Mouse (Mus musculus) liver, embryonic 11.5 days (tissue): ENCODE results near the gene Fuk. TPM values are rescaled to one million over a fixed set of nuclear protein-coding genes. Genes with fewer than 3 reads are reported as not detected.
"Not testable (repeated sequence)": the region's sequence is repeated elsewhere in the genome, so short reads cannot be mapped to it uniquely, and the experiment has no call there.

ENCODE experiments used
- ATAC-seq: fragments of 200-750 bp; cut with Nextera tagmentation; replicated peaks from 2 replicates; pipeline ENCODE4 v1.8.0; 2017; ENCODE audit warnings: moderate number of reproducible peaks, mild to moderate bottlenecking, moderate TSS enrichment, moderate library complexity; ENCODE audit not compliant: low FRiP score
- DNase-seq: peaks from one replicate; pipeline ENCODE4 v3.0.0-alpha.2; 2017; ENCODE audit warnings: low spot score
- H3K27ac ChIP-seq: fragments of 300-500 bp; sonication (generic); 2 replicates; pipeline ENCODE4 v1.5.1; 2014; ENCODE audit warnings: mild to moderate bottlenecking, low read depth, low read length, control low read depth
- H3K27me3 ChIP-seq: fragments of 300-500 bp; sonication (generic); replicated peaks from 2 replicates; pipeline ENCODE4 v1.6.1; 2014; ENCODE audit warnings: low read length, mixed read lengths; ENCODE audit not compliant: control insufficient read depth, insufficient read depth
- H3K36me3 ChIP-seq: fragments of 300-500 bp; sonication (generic); 2 replicates; pipeline ENCODE4 v1.6.1; 2014; ENCODE audit warnings: mild to moderate bottlenecking, low read length, moderate library complexity, mixed read lengths; ENCODE audit not compliant: control insufficient read depth, insufficient read depth
- H3K4me1 ChIP-seq: fragments of 300-500 bp; sonication (generic); replicated peaks from 2 replicates; pipeline ENCODE4 v1.6.1; 2014; ENCODE audit warnings: low read length, mixed read lengths; ENCODE audit not compliant: control insufficient read depth, insufficient read depth
- H3K4me2 ChIP-seq: fragments of 300-500 bp; sonication (generic); 2 replicates; pipeline ENCODE4 v1.6.1; 2014; ENCODE audit warnings: mild to moderate bottlenecking, control low read depth, moderate library complexity
- H3K4me3 ChIP-seq: fragments of 300-500 bp; sonication (generic); 2 replicates; pipeline ENCODE4 v1.5.1; 2014; ENCODE audit warnings: low read depth, low read length, control low read depth
- H3K9ac ChIP-seq: fragments of 300-500 bp; sonication (generic); 2 replicates; pipeline ENCODE4 v1.6.1; 2014; ENCODE audit warnings: low read depth, low read length, control low read depth
- H3K9me3 ChIP-seq: fragments of 300-500 bp; sonication (generic); 2 replicates; pipeline ENCODE4 v1.6.1; 2016; ENCODE audit warnings: low read length, inconsistent platforms, mixed read lengths; ENCODE audit not compliant: control insufficient read depth
- WGBS: fragments of 180-500 bp; shearing (Covaris S2); extraction: QIAGEN DNeasy Blood & Tissue Kit; methylation state at CpG from one replicate; pipeline ENCODE4 v1.1.7; 2014; 5-methylcytosine and 5-hydroxymethylcytosine counted together
- polyA plus RNA-seq: library from polyadenylated mRNA; unstranded; fragments of >200 nt; fragmentation: Nextera tagmentation; extraction: Ambion mirVana; gene quantifications from 2 replicates; pipeline ENCODE4 v1.2.1, GENCODE M21; 2014

The Fuk gene
- polyA plus RNA-seq, 1 experiment from 2014 or later = 9.0 TPM

GRCm38 (mm10) chr8:110883824-110884223 lies 18.5 kb downstream of the Fuk start:
- 96% methylated on average over 18 of the region's 18 CpGs for WGBS
- H3K9me3 ChIP-seq = no peaks in the 10 kb centered on the region
- H3K4me1 ChIP-seq = no peaks in the 10 kb centered on the region
- no peak overlapping the region for H3K4me3 ChIP-seq
- ATAC-seq = no peak
- H3K27ac ChIP-seq = no peak overlapping the region
- peaks cover 44% of the 10 kb centered on the region for H3K36me3 ChIP-seq
- no peak for DNase-seq
- H3K27me3 ChIP-seq = no peaks in the 10 kb centered on the region
- no peak overlapping the region for H3K9ac ChIP-seq
- no peak overlapping the region for H3K4me2 ChIP-seq

DNA sequence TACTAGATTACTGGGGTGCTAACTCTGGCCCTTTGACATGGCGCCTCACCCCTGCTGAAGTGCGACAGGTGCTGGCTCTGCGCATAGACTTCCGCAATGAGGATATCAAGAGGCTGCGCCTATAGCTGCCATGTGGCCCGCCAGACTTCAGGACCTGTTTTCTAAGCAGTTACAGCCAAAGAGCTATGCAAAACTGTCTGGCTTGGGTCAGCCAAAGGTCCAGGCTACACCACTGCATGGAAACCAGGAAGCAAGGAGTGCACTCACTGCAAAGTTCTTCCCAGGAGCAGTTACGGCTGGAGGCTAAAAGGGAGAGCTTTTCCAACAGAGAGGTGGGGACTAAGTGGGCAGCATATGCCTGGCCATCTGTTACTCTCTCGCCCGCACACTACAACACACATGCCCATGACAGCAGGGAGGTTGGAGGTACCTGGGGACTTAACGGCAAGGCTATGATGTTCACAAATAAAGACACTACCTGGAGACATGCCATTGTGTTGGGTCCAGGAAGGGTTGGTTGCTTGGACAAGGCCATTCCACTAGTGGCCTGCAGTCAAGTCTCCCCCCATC lies 20.5 kb downstream of the Fuk start:
- Histone ChIP-seq H3K9me3 (no peaks in the 10 kb centered on the region), H3K4me1 (peaks cover 4% of the 10 kb centered on the region; the same call in 1 of the 2 replicates), H3K27me3 (no peaks in the 10 kb centered on the region), H3K4me3 (no peak overlapping the region), H3K36me3 (peaks cover 51% of the 10 kb centered on the region), H3K27ac (no peak overlapping the region), H3K9ac (no peak overlapping the region), H3K4me2 (no peak overlapping the region)
- 94% methylated on average over 10 of the region's 10 CpGs for WGBS
- DNase-seq (no peak), ATAC-seq (no peak)

DNA sequence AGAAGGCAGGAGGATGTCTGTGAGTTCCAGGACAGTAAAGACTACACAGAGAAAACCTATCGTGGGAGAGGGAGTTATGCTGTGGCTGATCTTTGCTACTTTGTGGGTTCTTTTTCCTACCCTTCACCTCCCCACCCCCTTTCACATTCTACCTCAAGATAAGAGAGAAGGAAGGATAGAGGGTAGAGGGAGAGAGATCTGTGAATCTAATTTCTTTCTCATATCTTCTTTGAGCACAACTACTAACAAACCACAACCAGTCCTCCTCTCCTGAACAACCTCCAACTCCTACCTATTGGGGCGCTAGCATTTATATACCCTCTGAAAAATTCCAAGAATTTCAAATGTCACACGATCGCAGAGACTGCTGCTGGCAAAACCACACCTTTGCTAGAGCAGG lies 24.4 kb downstream of the Fuk start:
- H3K36me3 ChIP-seq = peaks cover 51% of the 10 kb centered on the region; the same call in 1 of the 2 replicates
- no peaks in the 10 kb centered on the region for H3K9me3 ChIP-seq
- DNase-seq = no peak
- ATAC-seq = peak; percentile 84
- no peaks in the 10 kb centered on the region for H3K27me3 ChIP-seq
- H3K27ac ChIP-seq = peak overlapping the region; percentile 38; the same call in 1 of the 2 replicates
- 62% methylated on average over 4 of the region's 4 CpGs for WGBS
- H3K4me1 ChIP-seq = peaks cover 4% of the 10 kb centered on the region; the same call in 1 of the 2 replicates
- 0 out of 2 replicates have a peak overlapping the region, but pooled peaks have one; percentile 23 for H3K4me2 ChIP-seq
- no peak overlapping the region for H3K4me3 ChIP-seq
- H3K9ac ChIP-seq = no peak overlapping the region

DNA sequence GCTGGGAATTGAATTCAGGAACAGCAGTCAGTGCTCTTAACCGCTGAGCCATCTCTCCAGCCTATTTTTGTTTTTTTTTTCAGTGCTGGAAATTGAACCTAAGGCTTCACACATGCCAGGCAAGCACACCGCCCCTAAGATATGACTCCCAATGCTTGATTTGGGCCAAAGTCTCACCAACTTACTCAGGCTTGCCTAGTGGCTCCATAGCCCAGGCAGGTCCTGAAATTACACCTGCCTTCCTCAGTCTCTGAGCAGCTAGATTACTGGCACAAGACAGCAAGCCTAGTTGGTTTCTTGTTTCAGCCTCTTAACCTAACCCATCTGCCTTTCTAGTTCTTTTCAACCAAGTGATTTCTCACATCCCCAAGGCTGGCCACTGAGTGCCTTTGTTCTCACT lies 31.8 kb downstream of the Fuk start:
- Histone ChIP-seq H3K4me2 (no peak overlapping the region), H3K9ac (no peak overlapping the region), H3K4me1 (no peaks in the 10 kb centered on the region), H3K27ac (no peak overlapping the region), H3K36me3 (peaks cover 31% of the 10 kb centered on the region), H3K4me3 (no peak overlapping the region), H3K9me3 (no peaks in the 10 kb centered on the region), H3K27me3 (no peaks in the 10 kb centered on the region)
- DNase-seq = no peak
- no peak for ATAC-seq
- WGBS = 95% methylated on average over 2 of the region's 2 CpGs

DNA sequence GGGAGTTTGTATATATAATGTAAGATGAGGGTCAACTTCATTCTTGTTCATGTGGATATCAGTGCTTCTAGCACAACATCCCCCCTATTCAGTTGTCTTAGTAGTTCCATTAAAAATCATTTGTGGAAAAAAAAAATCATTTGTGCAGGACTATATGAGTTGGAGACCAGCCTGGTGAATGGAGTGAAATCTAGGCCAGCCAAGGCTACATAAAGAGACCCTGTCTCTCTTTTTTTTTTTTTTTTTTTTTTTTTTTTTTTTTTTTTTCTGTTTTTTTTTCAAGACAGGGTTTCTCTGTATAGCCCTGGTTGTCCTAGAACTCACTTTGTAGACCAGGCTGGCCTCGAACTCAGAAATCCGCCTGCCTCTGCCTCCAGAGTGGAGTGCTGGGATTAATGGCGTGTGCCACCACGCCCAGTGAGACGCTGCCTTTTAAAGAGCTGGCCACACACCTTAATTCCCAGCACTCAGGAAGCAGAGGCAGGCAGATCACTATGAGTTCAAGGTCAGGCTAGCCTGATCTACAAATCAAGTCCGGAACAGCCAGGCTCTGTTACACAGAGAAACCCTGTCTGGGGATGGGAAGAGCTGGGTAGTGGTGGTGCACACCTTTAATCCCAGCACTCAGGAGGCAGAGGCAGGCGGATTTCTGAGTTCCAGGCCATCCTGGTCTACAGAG lies 40.8 kb downstream of the Fuk start:
- H3K36me3 ChIP-seq = peaks cover 49% of the 10 kb centered on the region

DNA sequence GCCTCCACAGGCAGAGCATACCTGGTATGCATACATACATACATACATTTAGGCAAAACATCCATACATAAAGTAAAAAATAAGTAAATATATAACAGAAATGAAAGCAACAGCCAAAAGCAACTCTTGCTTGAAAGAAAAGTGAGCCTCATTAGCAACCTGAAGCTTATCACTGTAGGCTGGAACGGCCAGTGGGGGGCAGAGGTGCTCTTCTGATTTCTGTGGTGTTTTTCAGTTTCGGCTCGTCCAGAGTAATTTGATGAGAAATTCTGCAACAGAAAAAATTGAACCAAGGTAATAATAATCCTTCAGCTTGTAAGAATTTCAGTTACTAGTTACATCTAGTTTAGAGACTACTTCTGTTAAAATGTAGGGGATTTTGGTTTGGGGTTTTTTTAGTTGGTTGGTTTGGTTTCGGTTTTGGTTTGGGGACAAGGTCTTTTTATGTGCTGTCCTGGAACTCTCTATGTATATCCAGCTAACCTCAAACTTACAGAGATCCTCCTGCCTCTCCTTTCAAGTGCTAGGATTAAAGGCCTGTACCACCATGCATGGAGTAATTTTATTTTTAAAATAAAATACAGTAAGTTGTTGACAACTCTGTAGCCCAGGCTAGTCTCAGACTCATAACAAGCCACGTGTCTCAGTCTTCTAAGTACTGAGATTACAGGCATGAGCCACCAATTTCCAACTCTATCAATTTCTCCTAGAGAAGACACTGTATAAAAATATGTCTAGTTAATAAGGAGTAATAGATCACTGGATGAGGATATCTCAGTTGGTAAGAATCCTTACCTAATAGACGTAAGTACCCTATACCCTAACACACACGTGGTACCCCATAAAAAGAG lies 42.4 kb downstream of the Fuk start:
- peaks cover 45% of the 10 kb centered on the region for H3K36me3 ChIP-seq
- no peaks in the 10 kb centered on the region for H3K27me3 ChIP-seq
- no peak overlapping the region for H3K4me3 ChIP-seq
- no peaks in the 10 kb centered on the region for H3K9me3 ChIP-seq
- WGBS = 81% methylated on average over 7 of the region's 7 CpGs
- no peak overlapping the region for H3K4me2 ChIP-seq
- no peak overlapping the region for H3K9ac ChIP-seq
- ATAC-seq (no peak), DNase-seq (no peak)
- no peak overlapping the region for H3K27ac ChIP-seq
- H3K4me1 ChIP-seq = no peaks in the 10 kb centered on the region

More for the DNA sequence above, 40.8 kb downstream of the Fuk start:
- not testable (repeated sequence) for H3K9ac ChIP-seq, H3K9me3 ChIP-seq, H3K4me1 ChIP-seq, H3K27me3 ChIP-seq, ATAC-seq, H3K4me3 ChIP-seq, DNase-seq, H3K4me2 ChIP-seq, H3K27ac ChIP-seq
- 93% methylated on average over 7 of the region's 7 CpGs for WGBS

GRCm38 (mm10) chr8:110856760-110857461 lies 45.4 kb downstream of the Fuk start:
- ATAC-seq (no peak), DNase-seq (no peak)
- H3K4me3 ChIP-seq = no peak overlapping the region
- H3K4me1 ChIP-seq = no peaks in the 10 kb centered on the region
- H3K4me2 ChIP-seq = no peak overlapping the region
- peaks cover 44% of the 10 kb centered on the region for H3K36me3 ChIP-seq
- H3K9ac ChIP-seq = no peak overlapping the region
- no peak overlapping the region for H3K27ac ChIP-seq
- H3K9me3 ChIP-seq = no peaks in the 10 kb centered on the region
- no peaks in the 10 kb centered on the region for H3K27me3 ChIP-seq
- 86% methylated on average over 4 of the region's 5 CpGs for WGBS

DNA sequence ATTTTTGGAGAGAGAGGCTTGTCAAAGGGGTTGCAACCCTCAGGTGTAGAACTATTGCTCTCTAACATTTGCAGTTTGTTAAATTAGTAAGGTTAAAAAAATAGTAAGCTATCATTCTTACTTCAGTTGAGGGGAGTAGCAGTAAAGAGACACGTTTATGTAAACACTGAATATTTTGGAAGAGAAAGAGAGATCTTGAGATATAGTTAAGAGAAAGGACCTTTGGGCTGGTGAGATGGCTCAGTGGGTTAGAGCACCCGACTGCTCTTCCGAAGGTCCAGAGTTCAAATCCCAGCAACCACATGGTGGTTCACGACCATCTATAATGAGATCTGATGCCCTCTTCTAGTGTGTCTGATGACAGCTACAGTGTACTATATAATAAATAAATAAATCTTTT lies 46.2 kb downstream of the Fuk start:
- not testable (repeated sequence) for H3K4me2 ChIP-seq, ATAC-seq, H3K9me3 ChIP-seq, H3K4me3 ChIP-seq, H3K27me3 ChIP-seq, DNase-seq, H3K9ac ChIP-seq, H3K4me1 ChIP-seq, H3K27ac ChIP-seq
- 90% methylated on average over 4 of the region's 4 CpGs for WGBS
- peaks cover 49% of the 10 kb centered on the region for H3K36me3 ChIP-seq
